Mouse (Mus musculus) cerebellum, adult 2 months (tissue): Measurements from ENCODE around the gene Gja5. TPM values are rescaled to one million over a fixed set of nuclear protein-coding genes. Genes with fewer than 3 reads are reported as not detected.
A peak's percentile ranks its signal among the peaks of the same experiment; 100 is the strongest.

ENCODE experiments used
- DNase-seq, 2 experiments: peaks; one replicate each; pipeline ENCODE4 v3.0.0; 2021
- H3K27ac ChIP-seq: fragments of 200-500 bp; 2 replicates; pipeline ENCODE4 v1.5.1; 2012; ENCODE audit warnings: low read length, control low read depth, inconsistent platforms; ENCODE audit not compliant: insufficient read depth
- H3K27me3 ChIP-seq: fragments of 200-500 bp; 2 replicates; pipeline ENCODE4 v1.6.1; 2012; ENCODE audit warnings: inconsistent platforms, mild to moderate bottlenecking, low read length, moderate library complexity; ENCODE audit not compliant: control insufficient read depth, insufficient read depth
- H3K4me1 ChIP-seq: fragments of 200-500 bp; 2 replicates; pipeline ENCODE4 v1.6.1; 2011; ENCODE audit warnings: low read length; ENCODE audit not compliant: control insufficient read depth, insufficient read depth
- H3K4me3 ChIP-seq: fragments of 200-500 bp; replicated peaks from 2 replicates; pipeline ENCODE3; 2011; ENCODE audit warnings: mild to moderate bottlenecking, low read depth, low read length, control low read depth; ENCODE audit not compliant: insufficient read depth
- CTCF ChIP-seq: fragments of 200-500 bp; IDR thresholded peaks from 2 replicates; pipeline ENCODE4 v1.5.1; 2011; ENCODE audit warnings: low read depth, mild to moderate bottlenecking, control low read depth, low read length, moderate library complexity, borderline replicate concordance; ENCODE audit not compliant: insufficient read depth
- POLR2A ChIP-seq: fragments of 200-500 bp; IDR thresholded peaks from 2 replicates; pipeline ENCODE4 v1.6.1; 2011; ENCODE audit warnings: low read length, control low read depth, borderline replicate concordance; ENCODE audit not compliant: insufficient read depth
- WGBS: fragments of 180-500 bp; shearing (Covaris S2); methylation state at CpG from one replicate; pipeline ENCODE4 v1.1.7; 2018; 5-methylcytosine and 5-hydroxymethylcytosine counted together
- polyA plus RNA-seq: library from polyadenylated mRNA; depleted of rRNA; stranded (reverse); fragments of >200 nt; gene quantifications from 2 replicates; pipeline ENCODE4 v1.2.3, GENCODE M21; 2012

Gja5 gene
- polyA plus RNA-seq, 1 experiment, result 0.64 TPM

DNA sequence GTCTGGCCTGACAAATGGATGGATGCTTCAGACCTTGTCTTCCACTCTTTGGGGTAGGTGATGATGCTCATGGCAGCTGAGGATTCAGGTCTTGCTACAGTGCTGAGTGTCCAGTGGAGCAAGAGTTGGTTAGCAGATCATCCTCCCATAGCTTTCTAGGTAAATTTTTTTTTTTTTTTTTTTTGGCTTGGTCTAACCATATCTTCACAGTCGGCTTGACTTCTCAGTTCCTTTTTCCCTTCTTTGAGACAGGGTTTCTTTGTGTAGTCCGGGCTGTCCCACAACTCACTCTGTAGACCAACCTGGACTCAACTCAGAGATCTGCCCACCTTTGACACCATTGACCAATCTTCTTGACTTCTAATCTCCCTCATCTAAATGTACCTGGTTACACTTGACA, 73.0 kb downstream of the Gja5 start:
- 95% methylated on average over 2 of the region's 2 CpGs for WGBS
- Histone ChIP-seq H3K27me3 (no peaks in the 10 kb centered on the region), H3K27ac (no peak overlapping the region), H3K4me3 (no peak overlapping the region), H3K4me1 (peaks cover 12% of the 10 kb centered on the region; the same call in 1 of the 2 replicates)
- no peak for TF ChIP-seq CTCF
- TF ChIP-seq POLR2A, result no peak
- DNase-seq, result no peak

DNA sequence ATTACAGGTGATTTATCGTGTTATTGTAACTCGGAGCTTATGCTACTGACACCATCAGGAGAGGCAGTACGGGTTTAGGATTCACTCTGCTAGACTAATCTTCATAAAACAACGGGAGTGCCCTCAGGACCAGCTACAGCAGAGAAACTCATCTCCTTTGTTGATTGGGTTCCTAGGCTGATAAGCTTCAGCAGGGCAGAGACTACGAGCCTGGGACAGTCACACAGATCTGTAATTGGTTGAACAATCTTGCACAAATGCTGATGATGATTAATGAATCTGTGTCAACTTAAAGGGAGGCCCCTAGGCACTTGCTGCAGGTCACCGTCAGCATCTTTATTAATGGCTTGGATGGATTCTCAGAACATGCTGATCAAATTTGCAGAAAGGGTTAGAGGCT, 74.0 kb downstream of the Gja5 start:
- 94% methylated on average over 6 of the region's 6 CpGs for WGBS
- TF ChIP-seq CTCF (no peak), POLR2A (no peak)
- DNase-seq, result no peak
- Histone ChIP-seq H3K4me1 (peaks cover 19% of the 10 kb centered on the region), H3K4me3 (no peak overlapping the region), H3K27ac (no peak overlapping the region), H3K27me3 (no peaks in the 10 kb centered on the region)

DNA sequence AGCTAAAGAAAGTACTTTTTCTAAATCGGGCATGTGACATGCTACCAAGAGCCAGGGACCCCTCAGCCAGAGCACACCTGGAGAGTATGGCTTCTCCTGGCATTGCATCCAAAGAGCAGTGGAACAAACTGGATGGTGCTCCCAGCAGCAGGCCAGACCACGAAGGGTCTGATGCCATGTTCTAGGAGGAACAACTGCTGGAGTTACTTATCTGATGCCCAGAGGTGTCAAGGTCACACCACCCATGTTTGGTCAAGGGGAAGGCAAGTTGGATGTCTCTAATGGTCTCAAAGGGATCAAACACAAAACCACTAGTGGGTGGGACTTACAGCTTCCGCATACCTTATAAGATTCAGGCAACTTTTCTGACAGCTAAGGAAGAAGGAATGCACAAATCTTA, 74.5 kb downstream of the Gja5 start:
- no peaks in the 10 kb centered on the region for H3K27me3 ChIP-seq
- no peak overlapping the region for H3K4me3 ChIP-seq
- H3K4me1 ChIP-seq, result peaks cover 22% of the 10 kb centered on the region
- 85% methylated on average over 3 of the region's 3 CpGs for WGBS
- TF ChIP-seq POLR2A (no peak), CTCF (no peak)
- no peak overlapping the region for H3K27ac ChIP-seq
- DNase-seq, result no peak

DNA sequence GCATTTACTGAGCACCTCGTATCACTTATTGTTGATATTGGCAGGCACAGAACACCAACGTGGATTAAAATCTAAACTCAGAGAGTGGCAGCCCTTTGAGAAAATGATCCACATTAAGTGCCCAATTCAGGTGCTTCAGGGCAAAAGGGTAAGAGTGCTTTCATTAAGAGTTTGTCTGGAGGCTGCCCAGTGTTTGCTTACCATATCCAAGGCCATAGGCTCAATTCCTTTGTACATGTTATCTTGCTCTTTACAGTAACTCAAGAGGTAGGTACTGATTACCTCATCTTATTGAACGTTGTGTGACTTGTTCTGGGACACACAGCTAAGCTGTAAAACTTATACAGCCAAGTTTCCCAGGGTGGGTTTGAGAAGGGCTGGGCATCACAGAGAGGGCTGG, 77.3 kb downstream of the Gja5 start:
- 38% methylated on average over 3 of the region's 3 CpGs for WGBS
- Histone ChIP-seq H3K27ac (peak overlapping the region; percentile 60; the same call in 1 of the 2 replicates), H3K4me3 (no peak overlapping the region), H3K4me1 (peaks cover 18% of the 10 kb centered on the region), H3K27me3 (no peaks in the 10 kb centered on the region)
- TF ChIP-seq CTCF, result no peak
- TF ChIP-seq POLR2A, result no peak
- no peak for DNase-seq

DNA sequence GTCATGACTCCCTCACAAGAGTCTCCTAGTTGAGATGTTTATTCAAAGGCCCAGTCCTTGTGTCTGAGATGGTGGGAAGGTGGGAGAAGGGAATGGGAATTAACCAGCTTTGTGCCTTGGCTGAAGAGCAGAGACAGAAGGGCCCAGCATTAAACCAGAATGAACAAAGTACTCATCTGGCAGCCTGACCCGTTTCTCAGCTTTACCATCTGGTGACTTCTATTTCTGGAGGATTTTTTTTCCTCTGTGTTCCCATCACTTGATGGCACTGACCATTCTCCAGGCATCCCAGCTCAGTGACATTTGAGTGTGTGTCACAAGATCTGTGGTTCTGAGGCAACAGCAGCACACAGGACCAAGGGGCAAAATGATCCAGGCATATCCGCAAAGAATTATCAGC, 78.2 kb downstream of the Gja5 start:
- Histone ChIP-seq H3K4me3 (no peak overlapping the region), H3K27me3 (no peaks in the 10 kb centered on the region), H3K27ac (peak overlapping the region; percentile 94), H3K4me1 (peaks cover 18% of the 10 kb centered on the region)
- TF ChIP-seq CTCF, result no peak
- TF ChIP-seq POLR2A, result no peak; the same call in 1 of the 2 replicates
- peak; percentile 68 to 89 for DNase-seq
- 17% methylated on average over 2 of the region's 2 CpGs for WGBS

DNA sequence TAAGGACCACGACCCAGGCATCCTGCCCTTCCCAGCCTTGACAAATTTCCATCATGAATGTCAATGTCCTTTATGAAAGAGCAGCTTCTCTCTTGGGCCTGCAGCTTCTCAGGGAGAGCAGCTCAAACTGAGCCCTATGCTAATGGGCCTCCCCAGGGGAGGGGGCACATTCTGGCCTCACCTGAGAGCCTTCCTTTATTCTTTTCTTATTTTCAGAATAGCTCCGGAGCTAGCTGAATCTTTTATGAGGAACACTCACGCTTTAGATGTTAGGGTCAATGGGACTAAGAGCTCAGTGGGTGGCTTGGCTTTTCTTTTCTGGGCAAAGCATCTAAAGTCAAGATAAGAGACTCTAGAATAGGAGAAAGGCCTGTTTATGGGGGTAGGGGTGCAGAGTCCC, 88.0 kb downstream of the Gja5 start:
- Histone ChIP-seq H3K27me3 (no peaks in the 10 kb centered on the region), H3K4me1 (no peaks in the 10 kb centered on the region), H3K4me3 (no peak overlapping the region), H3K27ac (no peak overlapping the region)
- WGBS, result 39% methylated on average over 3 of the region's 3 CpGs
- no peak for DNase-seq
- TF ChIP-seq CTCF, result no peak
- no peak for TF ChIP-seq POLR2A

DNA sequence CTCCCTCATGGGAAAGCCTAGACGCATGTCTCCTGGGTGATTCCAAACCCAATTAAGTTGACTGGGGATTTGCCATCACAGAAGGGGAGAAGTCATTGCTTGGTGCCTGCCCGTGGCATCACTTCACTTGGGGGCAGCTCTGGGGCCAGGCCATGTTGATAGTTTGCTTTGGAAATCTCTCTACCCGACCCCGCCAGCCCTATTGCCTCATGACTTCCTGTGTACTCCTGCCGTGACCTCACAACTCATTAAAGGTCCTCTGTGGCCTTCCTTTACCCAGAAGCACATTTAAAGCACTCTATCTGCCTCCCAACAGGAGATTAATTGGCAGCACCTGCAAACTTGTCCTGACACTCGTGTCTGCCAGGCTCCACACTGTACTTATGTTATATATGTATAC, 93.3 kb downstream of the Gja5 start:
- Histone ChIP-seq H3K4me1 (peaks cover 2% of the 10 kb centered on the region), H3K27ac (no peak overlapping the region), H3K4me3 (no peak overlapping the region), H3K27me3 (no peaks in the 10 kb centered on the region)
- no peak for TF ChIP-seq CTCF
- TF ChIP-seq POLR2A, result no peak
- DNase-seq, result no peak
- 61% methylated on average over 6 of the region's 6 CpGs for WGBS

DNA sequence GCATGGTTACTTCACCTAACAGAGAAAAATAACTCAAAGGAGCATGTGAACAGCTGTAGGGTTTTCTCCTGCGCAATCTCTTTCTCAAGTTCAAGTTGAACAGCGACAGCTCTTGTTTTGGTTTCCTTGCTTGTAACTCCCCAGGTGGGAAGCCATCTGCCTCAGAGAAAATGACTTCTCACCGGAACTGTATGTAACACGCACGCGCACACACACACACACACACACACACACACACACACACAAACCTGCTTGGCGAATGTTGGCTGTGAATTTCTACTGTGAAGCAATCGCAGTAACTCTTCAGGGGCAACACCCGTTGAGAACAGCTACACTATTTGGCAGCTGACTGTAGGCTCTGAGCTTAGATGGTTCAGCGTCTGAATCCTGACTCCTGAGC, 98.6 kb downstream of the Gja5 start:
- peak; percentile 51 to 60 for DNase-seq

DNA sequence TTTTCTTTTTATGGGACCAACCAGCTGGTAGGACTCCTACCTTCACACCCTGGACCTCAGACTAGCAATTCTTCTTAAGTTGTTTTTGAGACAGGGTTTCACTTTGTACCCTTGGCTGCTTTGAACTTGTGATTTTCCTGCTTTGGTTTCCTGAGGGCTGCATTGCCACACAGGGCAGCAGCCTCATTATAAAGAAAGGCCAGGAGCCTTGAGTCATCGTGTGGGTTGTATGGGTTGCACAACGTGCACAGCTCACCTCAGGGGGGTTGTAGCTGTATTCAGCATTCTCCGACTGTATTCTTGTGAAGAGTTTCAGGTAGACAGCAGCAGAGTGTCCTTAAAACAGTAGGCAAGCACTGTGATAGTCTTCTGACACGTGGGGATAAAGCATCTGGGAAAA, 100.0 kb downstream of the Gja5 start:
- no peak for DNase-seq
- Histone ChIP-seq H3K27ac (no peak overlapping the region), H3K4me1 (peaks cover 14% of the 10 kb centered on the region), H3K27me3 (no peaks in the 10 kb centered on the region), H3K4me3 (no peak overlapping the region)
- TF ChIP-seq CTCF (no peak), POLR2A (no peak)
- WGBS, result 88% methylated on average over 4 of the region's 4 CpGs

More for the DNA sequence above, 98.6 kb downstream of the Gja5 start:
- no peak for TF ChIP-seq CTCF
- TF ChIP-seq POLR2A, result no peak
- H3K27ac ChIP-seq, result no peak overlapping the region
- H3K4me1 ChIP-seq, result peaks cover 14% of the 10 kb centered on the region
- no peaks in the 10 kb centered on the region for H3K27me3 ChIP-seq
- 26% methylated on average over 10 of the region's 10 CpGs for WGBS
- no peak overlapping the region for H3K4me3 ChIP-seq
